Mouse (Mus musculus) kidney, embryonic 14.5 days (tissue): ENCODE measurements around the gene Sec22a. TPM values are rescaled to one million over a fixed set of nuclear protein-coding genes. Genes with fewer than 3 reads are reported as not detected.

ENCODE experiments used
- ATAC-seq: fragments of 200-750 bp; cut with Nextera tagmentation; 2 replicates; pipeline ENCODE4 v1.8.0; 2017; ENCODE audit warnings: moderate number of reproducible peaks, mild to moderate bottlenecking, moderate TSS enrichment, moderate library complexity; ENCODE audit not compliant: low FRiP score, low TSS enrichment
- H3K27ac ChIP-seq: fragments of 300-500 bp; sonication (generic); 2 replicates; pipeline ENCODE4 v1.5.1; 2014; ENCODE audit warnings: low read depth, mild to moderate bottlenecking, low read length, moderate library complexity, mixed read lengths
- H3K27me3 ChIP-seq: fragments of 300-500 bp; sonication (generic); 2 replicates; pipeline ENCODE4 v1.6.1; 2014; ENCODE audit warnings: mild to moderate bottlenecking, low read length; ENCODE audit not compliant: control insufficient read depth, insufficient read depth
- H3K36me3 ChIP-seq: fragments of 300-500 bp; sonication (generic); 2 replicates; pipeline ENCODE4 v1.6.1; 2014; ENCODE audit warnings: low read length, mixed read lengths; ENCODE audit not compliant: control insufficient read depth, insufficient read depth
- H3K4me1 ChIP-seq: fragments of 300-500 bp; sonication (generic); 2 replicates; pipeline ENCODE4 v1.6.1; 2014; ENCODE audit warnings: low read length, mixed read lengths; ENCODE audit not compliant: control insufficient read depth, insufficient read depth
- H3K4me2 ChIP-seq: fragments of 300-500 bp; sonication (generic); replicated peaks from 2 replicates; pipeline ENCODE4 v1.6.1; 2014; ENCODE audit warnings: low read depth, mild to moderate bottlenecking, low read length
- H3K4me3 ChIP-seq: fragments of 300-500 bp; sonication (generic); 2 replicates; pipeline ENCODE4 v1.5.1; 2014; ENCODE audit warnings: mild to moderate bottlenecking, low read length
- H3K9ac ChIP-seq: fragments of 300-500 bp; sonication (generic); 2 replicates; pipeline ENCODE4 v1.6.1; 2014; ENCODE audit warnings: low read depth, mild to moderate bottlenecking, low read length, moderate library complexity
- H3K9me3 ChIP-seq: fragments of 300-500 bp; sonication (generic); 2 replicates; pipeline ENCODE4 v1.6.1; 2016; ENCODE audit warnings: low read length; ENCODE audit not compliant: control insufficient read depth
- WGBS: fragments of 180-500 bp; shearing (Covaris S2); extraction: QIAGEN DNeasy Blood & Tissue Kit; methylation state at CpG from one replicate; pipeline ENCODE4 v1.1.7; 2014; 5-methylcytosine and 5-hydroxymethylcytosine counted together
- polyA plus RNA-seq: library from polyadenylated mRNA; unstranded; fragments of >200 nt; fragmentation: Nextera tagmentation; extraction: Ambion mirVana; gene quantifications from 2 replicates; pipeline ENCODE4 v1.2.1, GENCODE M21; 2014

The Sec22a gene
- polyA plus RNA-seq, 1 experiment from 2014 or later = 52.8 TPM

- no peak overlapping the region for H3K27ac ChIP-seq
- H3K27me3 ChIP-seq = no peaks in the 10 kb centered on the region
- no peak overlapping the region for H3K9ac ChIP-seq
- WGBS = 87% methylated on average over 6 of the region's 6 CpGs
- ATAC-seq = no peak
- H3K4me3 ChIP-seq = no peak overlapping the region
- no peaks in the 10 kb centered on the region for H3K9me3 ChIP-seq
- H3K4me2 ChIP-seq = no peak overlapping the region
- no peaks in the 10 kb centered on the region for H3K4me1 ChIP-seq
- peaks cover 5% of the 10 kb centered on the region for H3K36me3 ChIP-seq
These were observed 55.7 kb downstream of the Sec22a start for GRCm38 (mm10) chr16:35308016-35308415.

DNA sequence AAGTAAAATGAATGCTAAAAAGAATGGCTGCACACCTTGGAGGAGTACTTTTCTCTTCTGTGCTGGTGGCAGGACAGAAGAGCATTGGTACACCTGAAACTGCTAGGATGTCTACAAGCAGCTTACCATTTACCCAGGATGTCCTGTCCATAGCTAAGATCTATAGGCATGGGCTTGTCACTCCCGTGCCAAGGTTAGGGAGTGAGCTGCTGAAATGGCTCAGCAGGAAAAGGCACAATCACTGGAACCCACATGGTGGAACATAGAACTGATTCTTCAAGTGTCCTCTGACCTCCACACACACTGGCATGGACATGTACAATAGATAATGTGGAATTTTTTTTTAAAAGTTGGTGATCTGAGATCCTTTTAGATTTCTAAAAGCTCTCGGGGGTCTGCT is 56.4 kb downstream of the Sec22a start:
- Histone ChIP-seq H3K36me3 (no peaks in the 10 kb centered on the region), H3K4me2 (no peak overlapping the region), H3K9me3 (no peaks in the 10 kb centered on the region), H3K9ac (no peak overlapping the region), H3K4me3 (no peak overlapping the region), H3K4me1 (no peaks in the 10 kb centered on the region), H3K27me3 (no peaks in the 10 kb centered on the region), H3K27ac (no peak overlapping the region)
- WGBS = 84% methylated on average over 2 of the region's 2 CpGs
- ATAC-seq = no peak

DNA sequence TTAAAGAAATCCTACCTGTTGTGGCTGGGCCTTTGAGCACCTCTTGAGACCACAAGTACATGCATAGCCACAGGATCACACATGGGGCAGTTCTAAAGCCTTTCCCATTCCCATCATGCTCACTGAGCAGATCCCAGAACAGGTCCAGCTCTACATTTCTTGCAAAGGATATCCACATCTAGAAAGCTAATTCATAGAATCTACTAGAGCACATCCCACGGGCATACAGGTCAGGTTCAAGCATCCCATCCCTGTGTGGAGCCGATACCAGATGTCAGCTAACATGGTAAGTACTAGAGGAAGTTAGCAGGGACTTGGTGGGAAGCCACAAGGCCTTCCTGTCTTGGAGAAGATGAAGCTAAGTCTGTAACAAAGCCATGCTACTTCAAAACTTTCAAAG is 57.1 kb downstream of the Sec22a start:
- no peak overlapping the region for H3K9ac ChIP-seq
- no peak overlapping the region for H3K27ac ChIP-seq
- H3K4me1 ChIP-seq = no peaks in the 10 kb centered on the region
- 91% methylated on average over 2 of the region's 2 CpGs for WGBS
- H3K9me3 ChIP-seq = no peaks in the 10 kb centered on the region
- H3K36me3 ChIP-seq = no peaks in the 10 kb centered on the region
- no peak overlapping the region for H3K4me3 ChIP-seq
- no peak overlapping the region for H3K4me2 ChIP-seq
- no peaks in the 10 kb centered on the region for H3K27me3 ChIP-seq
- no peak for ATAC-seq

DNA sequence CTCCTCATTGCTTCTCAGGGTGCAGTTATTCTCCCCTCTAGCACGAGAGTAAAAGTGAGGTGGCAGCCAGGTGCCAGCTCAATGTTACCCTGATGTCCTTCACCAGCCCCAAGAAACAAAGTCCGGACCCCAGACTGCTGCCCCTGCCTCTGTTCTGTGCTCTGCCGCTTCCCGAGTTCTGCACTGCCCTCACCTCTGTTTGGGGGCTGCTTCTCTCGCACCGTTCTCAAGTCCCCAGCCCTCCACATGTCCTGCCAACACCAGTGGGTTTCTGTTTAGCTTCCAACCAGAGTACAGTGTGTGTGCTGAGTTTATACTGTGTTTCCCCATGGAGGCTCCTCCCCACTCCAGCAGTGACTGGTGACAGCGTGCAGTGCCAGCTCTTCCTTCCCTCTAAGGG is 58.5 kb downstream of the Sec22a start:
- ATAC-seq = no peak
- 91% methylated on average over 7 of the region's 7 CpGs for WGBS
- Histone ChIP-seq H3K27me3 (no peaks in the 10 kb centered on the region), H3K9me3 (no peaks in the 10 kb centered on the region), H3K27ac (no peak overlapping the region), H3K36me3 (no peaks in the 10 kb centered on the region), H3K4me3 (no peak overlapping the region), H3K4me2 (no peak overlapping the region), H3K9ac (no peak overlapping the region), H3K4me1 (no peaks in the 10 kb centered on the region)

- Histone ChIP-seq H3K9ac (no peak overlapping the region), H3K36me3 (no peaks in the 10 kb centered on the region), H3K4me1 (no peaks in the 10 kb centered on the region), H3K4me2 (no peak overlapping the region), H3K27ac (no peak overlapping the region), H3K4me3 (no peak overlapping the region), H3K27me3 (no peaks in the 10 kb centered on the region), H3K9me3 (no peaks in the 10 kb centered on the region)
- no peak for ATAC-seq
- WGBS = 86% methylated on average over 5 of the region's 5 CpGs
These were observed 59.3 kb downstream of the Sec22a start for GRCm38 (mm10) chr16:35304416-35304815.

DNA sequence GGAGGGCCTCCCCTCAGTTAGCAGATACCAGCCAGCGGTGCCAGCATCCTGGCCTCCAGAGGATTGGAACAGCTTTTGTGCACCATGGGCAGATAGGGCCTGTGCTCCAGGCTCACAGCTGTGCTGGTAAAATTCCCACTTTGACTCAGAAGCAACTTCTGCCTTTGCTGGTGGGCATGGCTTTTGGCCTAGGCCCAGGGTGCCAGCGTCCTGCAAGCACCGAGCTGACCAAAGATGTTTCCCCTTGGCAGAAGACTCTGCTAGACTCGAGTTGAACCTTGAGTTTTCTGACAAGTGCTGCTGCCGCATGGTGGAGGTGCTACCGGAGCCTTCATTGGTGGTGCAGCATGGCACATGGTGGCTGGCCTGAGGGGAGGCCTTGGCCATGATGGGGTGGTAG is 60.0 kb downstream of the Sec22a start:
- Histone ChIP-seq H3K27ac (no peak overlapping the region), H3K9ac (no peak overlapping the region), H3K36me3 (no peaks in the 10 kb centered on the region), H3K27me3 (no peaks in the 10 kb centered on the region), H3K4me3 (no peak overlapping the region), H3K4me2 (no peak overlapping the region), H3K9me3 (no peaks in the 10 kb centered on the region), H3K4me1 (no peaks in the 10 kb centered on the region)
- WGBS = 90% methylated on average over 6 of the region's 6 CpGs
- ATAC-seq = no peak

DNA sequence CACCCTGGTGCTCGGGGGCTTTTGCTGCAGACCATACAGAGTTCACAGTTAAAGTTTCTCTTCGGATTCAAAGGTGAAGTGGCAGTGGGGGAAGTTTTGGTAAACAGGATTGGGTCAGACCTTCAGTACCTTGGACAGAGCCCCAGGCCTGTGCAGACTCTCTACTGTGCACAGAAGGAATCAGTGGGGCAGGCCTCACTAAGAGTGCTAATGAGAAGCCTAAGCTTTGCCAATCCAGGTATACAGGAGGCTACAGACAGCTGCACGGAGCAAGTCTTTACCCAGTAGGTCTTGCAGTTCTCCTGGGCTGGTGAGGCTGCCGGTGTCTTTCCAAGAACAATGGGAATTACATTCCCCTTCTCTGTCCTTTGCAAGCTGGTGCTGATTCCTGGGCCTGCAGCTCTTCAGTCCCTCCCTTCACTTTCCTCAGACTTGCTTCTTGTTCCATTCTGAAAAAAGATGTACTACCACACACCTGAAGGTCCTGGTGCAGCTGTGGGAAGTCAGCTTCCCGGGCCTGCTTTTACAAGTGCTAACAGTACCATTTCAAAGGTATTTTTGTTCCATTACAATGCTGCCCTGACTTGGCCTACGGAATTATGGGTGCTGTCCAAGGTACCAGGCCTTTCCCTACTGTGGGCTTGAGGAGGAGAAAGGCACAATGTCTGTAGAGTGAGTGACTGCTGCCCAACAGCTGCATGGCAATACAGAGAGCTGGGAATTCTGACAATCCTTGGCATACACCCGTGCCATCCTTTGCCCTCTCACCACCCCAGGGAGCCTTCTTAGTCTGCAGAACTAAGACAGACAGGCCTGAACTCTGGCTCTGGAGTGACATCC is 61.1 kb downstream of the Sec22a start:
- 40% methylated on average over 7 of the region's 7 CpGs for WGBS
- Histone ChIP-seq H3K9me3 (no peaks in the 10 kb centered on the region), H3K4me3 (no peak overlapping the region), H3K4me2 (no peak overlapping the region), H3K36me3 (no peaks in the 10 kb centered on the region), H3K4me1 (no peaks in the 10 kb centered on the region), H3K27ac (no peak overlapping the region), H3K27me3 (no peaks in the 10 kb centered on the region), H3K9ac (no peak overlapping the region)
- ATAC-seq = peak; percentile 46; the same call in 1 of the 2 replicates

DNA sequence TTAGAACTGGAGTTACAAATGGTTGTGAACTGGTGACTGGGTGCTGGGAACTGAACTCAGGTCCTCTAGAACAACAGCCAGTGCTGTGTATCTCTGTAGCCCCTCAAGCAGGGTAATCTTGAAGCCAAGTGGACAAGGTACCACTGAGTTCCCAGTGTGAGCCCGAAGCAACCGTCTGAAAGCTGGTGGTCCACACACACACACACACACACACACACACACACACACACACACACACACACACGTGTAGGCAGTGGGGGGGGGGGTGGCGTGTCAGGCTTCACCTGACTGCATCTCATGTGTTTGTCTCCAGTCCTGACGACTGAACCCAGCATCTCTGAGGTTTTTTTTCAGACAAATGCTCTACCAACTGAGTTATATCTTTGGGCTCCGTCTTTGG is 63.6 kb downstream of the Sec22a start:
- no peaks in the 10 kb centered on the region for H3K9me3 ChIP-seq
- ATAC-seq = no peak
- H3K27me3 ChIP-seq = no peaks in the 10 kb centered on the region
- WGBS = 87% methylated on average over 5 of the region's 6 CpGs
- H3K9ac ChIP-seq = no peak overlapping the region
- H3K4me3 ChIP-seq = no peak overlapping the region
- no peaks in the 10 kb centered on the region for H3K4me1 ChIP-seq
- no peak overlapping the region for H3K4me2 ChIP-seq
- H3K36me3 ChIP-seq = no peaks in the 10 kb centered on the region
- H3K27ac ChIP-seq = no peak overlapping the region

DNA sequence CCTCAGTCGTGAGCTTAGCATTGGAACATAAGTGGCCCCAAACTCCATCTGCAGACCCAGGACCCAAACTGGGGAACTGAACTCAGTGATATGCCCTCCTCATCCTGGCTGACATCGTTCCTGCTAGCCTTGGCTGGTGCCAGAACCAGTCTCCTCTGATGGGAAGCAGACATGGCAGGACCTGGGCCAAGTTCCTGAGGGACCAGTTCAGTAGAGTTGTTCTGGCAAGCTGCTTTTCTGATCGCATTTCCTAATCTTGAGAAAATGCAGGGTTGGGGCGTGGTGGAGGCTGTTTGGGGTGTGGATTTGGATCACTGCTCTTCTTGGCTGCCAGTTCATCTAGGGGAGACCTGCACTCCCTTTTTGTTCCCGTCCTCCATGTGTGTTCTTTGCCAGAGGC is 65.9 kb downstream of the Sec22a start:
- Histone ChIP-seq H3K27ac (no peak overlapping the region), H3K9ac (no peak overlapping the region), H3K36me3 (no peaks in the 10 kb centered on the region), H3K9me3 (no peaks in the 10 kb centered on the region), H3K4me2 (no peak overlapping the region), H3K27me3 (no peaks in the 10 kb centered on the region), H3K4me1 (no peaks in the 10 kb centered on the region), H3K4me3 (no peak overlapping the region)
- 77% methylated on average over 5 of the region's 5 CpGs for WGBS
- ATAC-seq = no peak
